Mouse (Mus musculus) lung, embryonic 14.5 days (tissue): ENCODE results near the gene Exoc6b. TPM values are rescaled to one million over a fixed set of nuclear protein-coding genes. Genes with fewer than 3 reads are reported as not detected.

Experiments used
- ATAC-seq: fragments of 200-750 bp; cut with Nextera tagmentation; 2 replicates; pipeline ENCODE4 v1.8.0; 2017; ENCODE audit warnings: mild to moderate bottlenecking, moderate TSS enrichment, moderate library complexity; ENCODE audit not compliant: insufficient read depth
- DNase-seq: peaks from one replicate; pipeline ENCODE4 v3.0.0-alpha.2; 2015
- H3K27ac ChIP-seq: fragments of 300-500 bp; sonication (generic); 2 replicates; pipeline ENCODE4 v1.5.1; 2014; ENCODE audit warnings: low read depth, mild to moderate bottlenecking, moderate library complexity
- H3K27me3 ChIP-seq: fragments of 300-500 bp; sonication (generic); 2 replicates; pipeline ENCODE4 v1.6.1; 2014; ENCODE audit warnings: low read length, control low read depth; ENCODE audit not compliant: insufficient read depth
- H3K36me3 ChIP-seq: fragments of 300-500 bp; sonication (generic); 2 replicates; pipeline ENCODE4 v1.6.1; 2014; ENCODE audit warnings: control low read depth; ENCODE audit not compliant: insufficient read depth
- H3K4me1 ChIP-seq: fragments of 300-500 bp; sonication (generic); 2 replicates; pipeline ENCODE4 v1.6.1; 2014; ENCODE audit warnings: antibody characterized with exemption, control low read depth; ENCODE audit not compliant: insufficient read depth
- H3K4me2 ChIP-seq: fragments of 300-500 bp; sonication (generic); 2 replicates; pipeline ENCODE4 v1.6.1; 2014; ENCODE audit warnings: mild to moderate bottlenecking
- H3K4me3 ChIP-seq: fragments of 300-500 bp; sonication (generic); 2 replicates; pipeline ENCODE4 v1.5.1; 2014; ENCODE audit warnings: low read depth, low read length
- H3K9ac ChIP-seq: fragments of 300-500 bp; sonication (generic); 2 replicates; pipeline ENCODE4 v1.6.1; 2014
- H3K9me3 ChIP-seq: fragments of 300-500 bp; sonication (generic); 2 replicates; pipeline ENCODE4 v1.6.1; 2016; ENCODE audit warnings: low read depth, low read length, control low read depth
- CTCF ChIP-seq: IDR thresholded peaks from 2 replicates; pipeline ENCODE4 v1.5.1; 2016; ENCODE audit warnings: antibody characterized with exemption, low read depth
- WGBS: fragments of 180-500 bp; shearing (Covaris S2); extraction: QIAGEN DNeasy Blood & Tissue Kit; methylation state at CpG from one replicate; pipeline ENCODE4 v1.1.7; 2014; 5-methylcytosine and 5-hydroxymethylcytosine counted together
- polyA plus RNA-seq: library from polyadenylated mRNA; unstranded; fragments of >200 nt; fragmentation: Nextera tagmentation; extraction: Ambion mirVana; gene quantifications from 2 replicates; pipeline ENCODE4 v1.2.1, GENCODE M21; 2014

Exoc6b gene
- polyA plus RNA-seq, 1 experiment from 2014 or later, result 40.4 TPM

GRCm38 (mm10) chr6:84807546-84807945 is 261.8 kb downstream of the Exoc6b start:
- H3K27ac ChIP-seq, result no peak overlapping the region
- TF ChIP-seq CTCF, result no peak
- no peaks in the 10 kb centered on the region for H3K4me1 ChIP-seq
- no peak for DNase-seq
- no peak overlapping the region for H3K4me3 ChIP-seq
- H3K36me3 ChIP-seq, result no peaks in the 10 kb centered on the region
- no peak overlapping the region for H3K9ac ChIP-seq
- 85% methylated on average over 7 of the region's 7 CpGs for WGBS
- ATAC-seq, result no peak
- H3K4me2 ChIP-seq, result no peak overlapping the region
- H3K27me3 ChIP-seq, result no peaks in the 10 kb centered on the region
- no peaks in the 10 kb centered on the region for H3K9me3 ChIP-seq

- Histone ChIP-seq H3K4me3 (no peak overlapping the region), H3K9me3 (no peaks in the 10 kb centered on the region), H3K27ac (no peak overlapping the region), H3K9ac (no peak overlapping the region), H3K27me3 (no peaks in the 10 kb centered on the region), H3K36me3 (no peaks in the 10 kb centered on the region), H3K4me2 (no peak overlapping the region), H3K4me1 (no peaks in the 10 kb centered on the region)
- no peak for TF ChIP-seq CTCF
- ATAC-seq (no peak), DNase-seq (no peak)
- WGBS, result 45% methylated on average over 2 of the region's 2 CpGs
Measured at GRCm38 (mm10) chr6:84806132-84806730, 263.1 kb downstream of the Exoc6b start.

GRCm38 (mm10) chr6:84798736-84799135 is 270.6 kb downstream of the Exoc6b start:
- H3K4me2 ChIP-seq, result no peak overlapping the region
- H3K9me3 ChIP-seq, result no peaks in the 10 kb centered on the region
- H3K27ac ChIP-seq, result no peak overlapping the region
- H3K4me3 ChIP-seq, result no peak overlapping the region
- H3K4me1 ChIP-seq, result no peaks in the 10 kb centered on the region
- H3K36me3 ChIP-seq, result no peaks in the 10 kb centered on the region
- TF ChIP-seq CTCF, result no peak
- H3K9ac ChIP-seq, result no peak overlapping the region
- no peaks in the 10 kb centered on the region for H3K27me3 ChIP-seq
- no peak for ATAC-seq
- WGBS, result 85% methylated on average over 3 of the region's 3 CpGs
- no peak for DNase-seq

- Histone ChIP-seq H3K4me2 (no peak overlapping the region), H3K27ac (no peak overlapping the region), H3K36me3 (no peaks in the 10 kb centered on the region), H3K27me3 (no peaks in the 10 kb centered on the region), H3K9ac (no peak overlapping the region), H3K9me3 (no peaks in the 10 kb centered on the region), H3K4me3 (no peak overlapping the region), H3K4me1 (no peaks in the 10 kb centered on the region)
- TF ChIP-seq CTCF, result no peak
- WGBS, result 68% methylated on average over 2 of the region's 2 CpGs
- ATAC-seq (no peak), DNase-seq (no peak)
Measured at GRCm38 (mm10) chr6:84783994-84784393, 285.3 kb downstream of the Exoc6b start.

GRCm38 (mm10) chr6:84779987-84780386 is 289.3 kb downstream of the Exoc6b start:
- no peaks in the 10 kb centered on the region for H3K36me3 ChIP-seq
- no peak overlapping the region for H3K4me3 ChIP-seq
- no peak for ATAC-seq
- no peaks in the 10 kb centered on the region for H3K27me3 ChIP-seq
- no peak overlapping the region for H3K27ac ChIP-seq
- no peaks in the 10 kb centered on the region for H3K9me3 ChIP-seq
- WGBS, result 21% methylated on average over 5 of the region's 5 CpGs
- H3K4me2 ChIP-seq, result no peak overlapping the region
- TF ChIP-seq CTCF, result no peak
- no peak overlapping the region for H3K9ac ChIP-seq
- no peak for DNase-seq
- H3K4me1 ChIP-seq, result no peaks in the 10 kb centered on the region

GRCm38 (mm10) chr6:84778970-84779369 is 290.3 kb downstream of the Exoc6b start:
- H3K4me1 ChIP-seq, result no peaks in the 10 kb centered on the region
- no peak overlapping the region for H3K27ac ChIP-seq
- WGBS, result 55% methylated on average over 5 of the region's 5 CpGs
- H3K4me3 ChIP-seq, result no peak overlapping the region
- no peak overlapping the region for H3K9ac ChIP-seq
- no peak for ATAC-seq
- H3K27me3 ChIP-seq, result no peaks in the 10 kb centered on the region
- TF ChIP-seq CTCF, result no peak
- no peak overlapping the region for H3K4me2 ChIP-seq
- no peaks in the 10 kb centered on the region for H3K36me3 ChIP-seq
- no peaks in the 10 kb centered on the region for H3K9me3 ChIP-seq
- peak; percentile 20 for DNase-seq

- Histone ChIP-seq H3K4me1 (no peaks in the 10 kb centered on the region), H3K36me3 (no peaks in the 10 kb centered on the region), H3K27me3 (no peaks in the 10 kb centered on the region), H3K9me3 (no peaks in the 10 kb centered on the region), H3K4me2 (no peak overlapping the region), H3K4me3 (no peak overlapping the region), H3K9ac (no peak overlapping the region), H3K27ac (no peak overlapping the region)
- no peak for ATAC-seq
- TF ChIP-seq CTCF, result no peak
- DNase-seq, result no peak
- 20% methylated on average over 1 of the region's 1 CpGs for WGBS
Measured at GRCm38 (mm10) chr6:84775908-84776307, 293.4 kb downstream of the Exoc6b start.

GRCm38 (mm10) chr6:84755266-84755665 is 314.0 kb downstream of the Exoc6b start:
- H3K4me3 ChIP-seq, result no peak overlapping the region
- ATAC-seq, result no peak
- 79% methylated on average over 3 of the region's 3 CpGs for WGBS
- no peak overlapping the region for H3K9ac ChIP-seq
- H3K36me3 ChIP-seq, result no peaks in the 10 kb centered on the region
- H3K9me3 ChIP-seq, result no peaks in the 10 kb centered on the region
- DNase-seq, result no peak
- no peak overlapping the region for H3K27ac ChIP-seq
- H3K4me1 ChIP-seq, result no peaks in the 10 kb centered on the region
- H3K27me3 ChIP-seq, result no peaks in the 10 kb centered on the region
- TF ChIP-seq CTCF, result no peak
- no peak overlapping the region for H3K4me2 ChIP-seq
